Mouse (Mus musculus) cerebellum, postnatal 10 days (tissue): ENCODE measurements at regions not wholly inside any gene's neighbourhood (a gene's known extent, or its start where the extent isn't known, plus 50 kb on each side); places are given as distances from the start of the nearest gene placed in this dataset.

Experiments used
- DNase-seq, 2 experiments: peaks; one replicate each; pipeline ENCODE4 v3.0.0; 2021; ENCODE audit warnings: mixed read lengths in 2 of 2

DNA sequence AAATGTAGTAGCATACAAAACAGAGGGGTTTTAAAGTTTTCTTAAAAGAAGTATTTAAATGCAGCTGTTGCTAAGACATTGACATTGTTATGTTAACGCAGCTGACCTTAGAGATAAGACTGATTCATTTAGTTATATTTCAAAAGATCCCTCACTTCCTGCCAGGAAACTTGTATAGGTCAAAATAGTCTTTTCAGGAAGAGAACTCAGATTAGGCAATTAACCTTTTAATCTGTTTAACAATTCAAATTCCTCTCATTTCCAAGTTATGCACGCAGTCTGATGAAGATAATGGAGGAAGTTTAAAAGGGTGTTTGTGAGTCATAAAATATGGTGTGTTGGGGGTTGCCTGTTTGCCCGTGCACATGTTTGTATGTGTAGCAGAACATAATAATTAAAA is 448.5 kb downstream of the Tmtc2 start:
- DNase-seq = no peak

DNA sequence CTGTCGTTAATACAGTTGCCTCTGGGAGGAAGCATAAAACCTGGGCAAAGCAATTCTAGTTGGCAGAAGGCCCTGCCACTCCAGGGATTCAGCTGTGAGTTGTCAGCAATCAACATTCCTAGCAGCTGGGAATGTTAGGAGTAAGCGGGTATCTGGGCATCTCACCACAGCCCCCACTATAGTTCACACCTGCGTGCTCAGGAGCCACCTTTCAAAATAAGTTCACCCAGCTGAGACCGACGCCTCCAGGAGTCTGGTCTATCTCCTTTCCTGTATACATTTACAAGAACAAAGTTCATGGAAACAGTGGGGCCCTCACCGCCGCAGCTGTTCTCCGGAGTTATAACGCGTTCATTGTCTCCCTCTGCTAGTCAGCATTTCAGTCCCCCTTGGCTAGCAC is 454.0 kb downstream of the Tmtc2 start:
- DNase-seq = peak; percentile 38 to 55

DNA sequence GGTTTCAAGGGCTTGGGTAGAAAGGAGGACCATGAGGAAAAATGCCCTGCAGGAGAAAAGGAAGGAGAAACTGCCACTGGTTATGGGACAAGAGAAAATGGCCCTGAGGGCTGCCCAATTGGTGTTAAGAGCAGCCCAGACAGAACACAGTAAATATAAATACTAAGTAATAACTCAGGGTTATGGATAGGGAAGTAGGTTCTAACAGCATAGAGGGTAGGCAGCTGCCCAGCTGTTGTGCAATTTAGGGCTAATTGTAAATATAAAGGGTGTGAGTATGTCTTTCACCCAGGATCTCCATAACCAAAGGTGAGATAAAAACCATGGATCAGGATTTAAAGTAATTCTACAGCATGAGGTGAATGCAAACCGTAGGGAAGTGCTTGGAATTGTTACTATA is 458.1 kb downstream of the Tmtc2 start:
- no peak for DNase-seq

DNA sequence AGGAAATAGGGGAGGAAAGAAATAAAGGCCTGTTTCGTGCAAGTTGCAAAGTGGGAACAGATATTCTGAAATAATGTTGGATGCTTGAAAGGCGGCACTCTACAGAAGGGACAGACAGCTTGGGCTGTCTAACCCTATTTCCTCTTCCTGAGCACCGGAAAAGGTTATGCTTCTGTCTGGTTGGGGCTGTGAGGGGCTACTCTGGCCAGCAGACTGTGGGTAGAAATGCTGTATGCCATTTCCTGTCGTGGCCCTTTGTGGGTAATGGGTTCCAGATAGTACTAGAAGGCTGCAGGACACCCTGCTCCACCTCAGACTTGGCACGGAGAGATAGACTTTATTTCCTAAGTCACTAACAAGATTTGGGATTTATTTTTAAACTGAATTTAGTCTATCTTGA is 459.3 kb downstream of the Tmtc2 start:
- DNase-seq = no peak

DNA sequence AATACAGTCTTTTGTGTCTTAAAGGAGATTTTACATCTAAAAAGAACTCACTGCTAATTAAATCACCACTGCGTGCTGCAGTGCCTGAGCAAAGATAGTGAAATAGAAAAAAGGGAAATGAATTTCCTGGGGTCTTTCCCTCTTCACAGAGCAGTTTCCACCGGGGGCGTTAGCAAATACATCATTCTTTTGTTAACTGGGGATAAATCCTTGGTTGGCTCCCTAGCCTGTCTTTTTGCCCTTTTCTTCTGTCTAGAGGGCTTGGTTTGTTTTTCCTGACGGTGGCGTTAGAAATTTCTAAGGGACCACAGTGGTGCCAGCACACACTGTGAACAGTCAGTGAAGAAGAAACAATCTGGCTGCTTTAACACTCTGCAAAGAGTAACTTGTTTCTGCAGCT is 464.0 kb downstream of the Tmtc2 start:
- no peak for DNase-seq

DNA sequence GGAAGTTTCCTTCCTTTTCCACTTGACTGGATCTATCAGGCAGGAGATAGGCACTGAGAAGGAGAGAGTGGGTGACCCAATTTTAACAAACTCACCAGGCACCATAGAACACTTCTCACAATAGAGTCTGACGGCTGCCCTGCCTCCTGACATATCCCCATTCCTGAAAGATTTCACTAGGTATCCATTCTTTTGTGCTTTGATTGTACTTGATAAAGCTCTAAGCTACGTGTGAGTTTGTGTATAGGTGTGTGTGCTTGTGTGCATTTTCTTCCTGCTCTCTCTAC is 477.3 kb downstream of the Tmtc2 start:
- DNase-seq = no peak

DNA sequence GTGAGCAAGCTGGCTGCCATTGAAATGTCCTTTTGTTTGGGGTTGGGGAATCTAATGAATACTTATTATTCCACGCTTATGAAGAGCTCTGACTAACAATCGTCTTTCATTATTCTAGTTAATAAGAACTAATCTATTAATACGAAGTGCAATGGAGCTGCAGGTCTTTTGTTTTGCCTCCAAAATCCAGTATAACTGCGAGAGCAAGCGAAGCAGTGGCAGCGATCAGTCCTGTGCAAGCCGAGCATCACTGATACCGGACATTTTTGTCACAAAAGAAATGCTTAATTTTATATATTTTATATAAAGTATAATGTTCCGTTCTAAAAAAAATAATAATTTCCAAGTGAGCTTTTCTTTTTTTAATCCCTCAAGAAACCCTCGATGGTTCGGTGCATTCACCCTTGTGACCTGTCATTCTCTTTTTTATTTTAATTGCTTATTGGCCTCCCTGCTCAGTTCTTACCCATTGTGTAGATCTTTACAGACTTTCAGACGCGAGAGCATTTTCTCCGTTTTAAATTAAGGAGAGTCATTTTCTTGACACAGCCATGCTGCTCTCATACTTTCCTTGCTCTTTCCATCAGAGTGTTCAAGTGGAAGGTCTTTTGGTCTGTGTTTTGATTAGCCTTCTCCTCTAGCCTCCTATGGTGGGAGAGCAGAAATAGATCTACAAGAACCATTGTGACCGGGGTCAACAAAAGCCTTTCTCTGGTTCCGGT is 477.8 kb downstream of the Tmtc2 start:
- DNase-seq = no peak

DNA sequence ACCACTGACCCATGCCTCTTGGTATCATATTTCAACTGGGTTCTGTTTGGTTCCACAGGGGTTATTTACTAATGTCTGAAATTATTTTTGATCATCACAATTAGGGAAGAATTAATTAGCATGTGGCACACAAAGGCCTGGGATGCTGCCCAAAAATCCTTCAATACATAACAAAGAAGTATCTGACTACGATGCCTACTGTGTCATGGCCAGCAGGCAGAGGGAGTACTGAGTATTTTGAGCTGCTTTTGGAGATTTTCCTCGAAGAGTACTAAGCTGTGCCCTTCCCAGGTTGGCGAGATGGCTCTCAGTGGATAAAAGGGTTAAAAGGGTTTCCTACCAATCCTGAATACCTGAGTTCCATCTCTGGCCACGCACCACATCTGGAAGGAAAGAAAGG is 478.5 kb downstream of the Tmtc2 start:
- DNase-seq = no peak

DNA sequence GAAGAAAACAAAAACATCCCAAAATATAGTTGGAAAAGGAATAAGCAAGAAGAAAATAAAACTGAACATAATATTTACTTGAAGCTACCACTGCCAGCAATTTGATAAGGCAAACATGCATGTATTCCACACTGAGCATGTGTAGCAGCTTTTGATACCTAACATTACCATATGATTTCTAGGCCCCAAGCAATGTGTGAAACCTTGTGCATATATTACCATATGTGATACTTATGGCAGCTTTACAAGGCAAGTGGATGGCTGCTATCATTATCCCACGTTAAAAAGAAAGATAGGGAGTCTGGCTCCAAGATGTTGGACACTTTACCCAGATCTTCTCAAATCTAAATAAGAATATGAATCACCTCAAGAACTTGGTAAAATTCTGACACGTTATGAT is 497.4 kb downstream of the Tmtc2 start:
- no peak for DNase-seq

DNA sequence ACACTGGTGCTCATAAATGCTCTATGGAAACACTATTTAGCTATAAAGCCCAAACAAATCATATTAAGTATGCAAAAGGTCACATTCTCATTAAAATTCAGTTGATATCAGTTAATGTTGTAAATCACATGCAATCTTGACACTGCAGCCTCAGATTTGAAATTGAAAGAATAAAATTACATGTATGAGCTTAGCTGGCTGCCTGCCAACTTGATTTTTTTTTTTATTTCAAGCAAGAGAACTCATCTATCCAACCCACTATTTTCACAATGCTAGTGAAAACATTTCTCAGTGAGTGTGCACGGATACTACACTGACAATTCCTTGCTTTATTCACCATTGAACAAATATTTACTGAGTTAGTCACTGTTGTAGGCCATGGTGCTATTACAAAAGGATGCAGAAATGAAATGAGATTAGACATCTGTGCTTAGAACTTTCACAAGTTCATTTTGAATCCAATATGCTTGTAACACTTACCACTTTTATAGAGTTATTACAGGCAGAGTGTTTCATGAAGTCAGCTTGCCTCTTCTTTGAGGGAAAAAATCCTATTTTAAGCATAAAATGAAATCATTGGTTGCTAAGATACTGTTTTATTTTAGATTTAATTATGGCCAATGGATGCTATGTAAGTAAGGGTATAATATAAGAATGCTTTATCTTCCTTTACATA is 539.4 kb downstream of the Tmtc2 start:
- peak in 1 of 2 experiments; percentile 19 for DNase-seq

DNA sequence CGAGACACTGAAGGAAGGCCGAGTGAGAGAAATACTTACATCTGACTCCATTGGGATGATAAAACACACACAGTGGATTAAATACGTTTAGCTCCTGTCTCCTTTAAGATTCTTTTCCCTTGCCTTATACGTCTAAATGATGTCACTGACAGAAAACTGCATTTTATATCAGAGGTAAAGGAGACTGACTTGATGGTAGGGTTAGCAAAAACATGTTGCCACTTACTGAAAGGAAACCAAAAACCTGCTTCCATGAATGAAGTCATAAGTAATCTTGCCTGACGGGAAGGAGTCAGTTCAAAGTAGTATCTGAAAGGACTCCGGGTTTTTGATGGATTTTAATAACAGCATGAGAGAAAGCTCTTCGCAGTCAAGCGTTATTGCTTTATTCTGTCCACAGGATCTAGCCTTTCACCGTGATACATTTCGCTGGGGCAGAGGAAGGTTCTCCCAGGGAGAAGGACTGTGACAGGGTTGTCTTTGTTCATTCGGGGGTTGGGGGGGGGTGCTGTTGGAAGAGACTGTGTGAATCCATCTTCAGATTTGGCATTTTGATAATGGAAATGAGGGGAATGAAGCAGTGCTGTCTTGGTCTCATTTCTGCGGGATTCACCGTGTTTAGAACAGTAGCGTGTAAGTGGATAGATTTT is 553.7 kb downstream of the Tmtc2 start:
- DNase-seq = peak; percentile 14

DNA sequence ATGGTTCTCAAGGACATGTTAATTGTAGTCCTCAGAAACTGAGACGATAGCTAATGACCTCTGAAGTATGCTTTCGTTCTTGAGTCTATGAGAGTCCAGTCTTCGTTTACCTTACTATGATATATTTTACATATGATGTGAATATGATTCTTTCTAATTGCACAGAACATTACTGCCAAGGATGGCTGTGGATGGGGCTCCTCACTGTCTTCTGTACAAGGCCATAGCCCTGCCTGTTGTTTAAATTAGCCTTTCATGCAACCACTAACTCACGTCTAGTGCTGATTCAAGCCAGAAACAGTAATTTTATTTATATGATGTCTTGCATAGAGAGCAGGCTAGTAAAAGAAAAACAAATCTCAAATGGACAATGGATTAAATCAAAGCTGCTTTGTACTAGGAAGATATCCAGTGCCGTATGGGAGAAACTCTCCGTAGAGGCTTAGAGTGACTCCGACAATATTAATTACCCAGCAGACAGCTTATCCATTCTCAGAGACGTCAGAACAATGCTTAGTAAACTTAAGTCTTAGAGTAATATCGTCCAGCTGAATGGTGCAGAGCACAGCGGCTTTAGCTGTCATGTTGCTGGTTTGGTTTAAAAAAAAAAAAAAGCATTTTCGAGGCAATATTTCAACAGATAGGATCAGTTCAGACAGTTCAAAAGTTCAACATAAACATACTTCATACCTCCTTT is 554.3 kb downstream of the Tmtc2 start:
- DNase-seq = no peak
